Mouse (Mus musculus) testis, adult 10 weeks (tissue): ENCODE results near the gene 9330159F19Rik. TPM values are rescaled to one million over a fixed set of nuclear protein-coding genes. Genes with fewer than 3 reads are reported as not detected.

Experiments
- polyA plus RNA-seq: library from polyadenylated mRNA; stranded (reverse); fragments of 350-450 nt; fragmentation: Illumina TruSeq; extraction: RNeasy Lipid Tissue Mini Kit (QIAGEN cat#74804); gene quantifications from one replicate; pipeline ENCODE4 v1.2.3, GENCODE M21; 2014; ENCODE audit warnings: low read depth, low replicate concordance

Gene 9330159F19Rik
- polyA plus RNA-seq, result 0.94 TPM

GRCm38 (mm10) chr10:29211453-29211852 lies at the start of gene 9330159F19Rik:
Gene 9330159F19Rik, plus strand, starts transcription at chr10:29211606.

GRCm38 (mm10) chr10:29198642-29199041 lies 12.8 kb upstream of the 9330159F19Rik start, which contains the start of gene Gm49353:
Gene Gm49353, plus strand, starts transcription at chr10:29198954.

Other genes with a start within 250 kb of the 9330159F19Rik start
- gene 2310057J18Rik, start 225.3 kb upstream of the 9330159F19Rik start, polyA plus RNA-seq, result 0.27 TPM
- gene Soga3, start 67.8 kb upstream of the 9330159F19Rik start, polyA plus RNA-seq, result not detected
- not detected for gene Gm49353, start 12.7 kb upstream of the 9330159F19Rik start, polyA plus RNA-seq
- gene Echdc1, start 101.6 kb downstream of the 9330159F19Rik start, polyA plus RNA-seq, result 104 TPM
- 85.4 TPM for gene Rnf146, start 150.8 kb downstream of the 9330159F19Rik start, polyA plus RNA-seq